Mouse (Mus musculus) heart, embryonic 13.5 days (tissue): ENCODE data around the gene Gne. TPM values are rescaled to one million over a fixed set of nuclear protein-coding genes. Genes with fewer than 3 reads are reported as not detected.

Experiments used
- ATAC-seq: fragments of 200-750 bp; cut with Nextera tagmentation; 2 replicates; pipeline ENCODE4 v1.8.0; 2017; ENCODE audit warnings: moderate TSS enrichment; ENCODE audit not compliant: insufficient number of reproducible peaks, low FRiP score, low TSS enrichment; ENCODE audit errors: extremely low read depth
- H3K27ac ChIP-seq: fragments of 300-500 bp; sonication (generic); replicated peaks from 2 replicates; pipeline ENCODE4 v1.5.1; 2015; ENCODE audit warnings: moderate library complexity, mild to moderate bottlenecking, inconsistent platforms
- H3K27me3 ChIP-seq: fragments of 300-500 bp; sonication (generic); replicated peaks from 2 replicates; pipeline ENCODE4 v1.6.1; 2015; ENCODE audit warnings: mild to moderate bottlenecking, inconsistent platforms
- H3K36me3 ChIP-seq: fragments of 300-500 bp; sonication (generic); 2 replicates; pipeline ENCODE4 v1.6.1; 2015; ENCODE audit warnings: mild to moderate bottlenecking, inconsistent platforms
- H3K4me1 ChIP-seq: fragments of 300-500 bp; sonication (generic); 2 replicates; pipeline ENCODE4 v1.6.1; 2015; ENCODE audit warnings: inconsistent platforms
- H3K4me2 ChIP-seq: fragments of 300-500 bp; sonication (generic); 2 replicates; pipeline ENCODE4 v1.6.1; 2015; ENCODE audit warnings: inconsistent platforms, mild to moderate bottlenecking, moderate library complexity
- H3K4me3 ChIP-seq: fragments of 300-500 bp; sonication (generic); 2 replicates; pipeline ENCODE4 v1.5.1; 2015; ENCODE audit warnings: moderate library complexity, mild to moderate bottlenecking, inconsistent platforms
- H3K9ac ChIP-seq: fragments of 300-500 bp; sonication (generic); 2 replicates; pipeline ENCODE4 v1.6.1; 2015; ENCODE audit warnings: inconsistent platforms, mild to moderate bottlenecking, moderate library complexity
- H3K9me3 ChIP-seq: fragments of 300-500 bp; sonication (generic); 2 replicates; pipeline ENCODE4 v1.6.1; 2016; ENCODE audit warnings: inconsistent platforms
- WGBS: fragments of 180-500 bp; shearing (Covaris S2); methylation state at CpG from one replicate; pipeline ENCODE4 v1.1.7; 2015; ENCODE audit warnings: mixed read lengths; 5-methylcytosine and 5-hydroxymethylcytosine counted together
- polyA plus RNA-seq: library from polyadenylated mRNA; unstranded; fragments of >200 nt; fragmentation: Nextera tagmentation; extraction: Ambion mirVana; gene quantifications from 2 replicates; pipeline ENCODE4 v1.2.1, GENCODE M21; 2015

Gene Gne
- polyA plus RNA-seq, 1 experiment from 2014 or later: 32.6 TPM

GRCm38 (mm10) chr4:44103620-44104019, 19.6 kb upstream of the Gne start:
- H3K9ac ChIP-seq: no peak overlapping the region
- no peak for ATAC-seq
- no peak overlapping the region for H3K4me2 ChIP-seq
- no peaks in the 10 kb centered on the region for H3K27me3 ChIP-seq
- no peaks in the 10 kb centered on the region for H3K9me3 ChIP-seq
- peaks cover 39% of the 10 kb centered on the region for H3K4me1 ChIP-seq
- H3K36me3 ChIP-seq: no peaks in the 10 kb centered on the region
- H3K27ac ChIP-seq: no peak overlapping the region
- WGBS: 85% methylated on average over 8 of the region's 8 CpGs
- no peak overlapping the region for H3K4me3 ChIP-seq

- Histone ChIP-seq H3K4me2 (no peak overlapping the region), H3K27ac (no peak overlapping the region), H3K4me1 (peaks cover 10% of the 10 kb centered on the region), H3K36me3 (no peaks in the 10 kb centered on the region), H3K27me3 (no peaks in the 10 kb centered on the region), H3K9ac (no peak overlapping the region), H3K9me3 (no peaks in the 10 kb centered on the region; the same call in 1 of the 2 replicates), H3K4me3 (no peak overlapping the region)
- WGBS: 36% methylated on average over 11 of the region's 11 CpGs
- no peak for ATAC-seq
These were observed 13.8 kb upstream of the Gne start for GRCm38 (mm10) chr4:44097576-44098335.

- no peak for ATAC-seq
- Histone ChIP-seq H3K36me3 (no peaks in the 10 kb centered on the region), H3K9ac (no peak overlapping the region), H3K4me3 (no peak overlapping the region), H3K27me3 (no peaks in the 10 kb centered on the region), H3K27ac (no peak overlapping the region), H3K9me3 (no peaks in the 10 kb centered on the region; the same call in 1 of the 2 replicates), H3K4me1 (peaks cover 10% of the 10 kb centered on the region), H3K4me2 (no peak overlapping the region)
- 77% methylated on average over 4 of the region's 4 CpGs for WGBS
These were observed 10.5 kb upstream of the Gne start for GRCm38 (mm10) chr4:44094475-44094874.

GRCm38 (mm10) chr4:44092359-44092758, 8.4 kb upstream of the Gne start:
- WGBS: 49% methylated on average over 11 of the region's 11 CpGs
- ATAC-seq: no peak
- H3K4me2 ChIP-seq: no peak overlapping the region
- no peaks in the 10 kb centered on the region for H3K27me3 ChIP-seq
- H3K9me3 ChIP-seq: no peaks in the 10 kb centered on the region
- H3K9ac ChIP-seq: no peak overlapping the region
- H3K36me3 ChIP-seq: no peaks in the 10 kb centered on the region
- no peak overlapping the region for H3K27ac ChIP-seq
- H3K4me1 ChIP-seq: no peaks in the 10 kb centered on the region
- no peak overlapping the region for H3K4me3 ChIP-seq

DNA sequence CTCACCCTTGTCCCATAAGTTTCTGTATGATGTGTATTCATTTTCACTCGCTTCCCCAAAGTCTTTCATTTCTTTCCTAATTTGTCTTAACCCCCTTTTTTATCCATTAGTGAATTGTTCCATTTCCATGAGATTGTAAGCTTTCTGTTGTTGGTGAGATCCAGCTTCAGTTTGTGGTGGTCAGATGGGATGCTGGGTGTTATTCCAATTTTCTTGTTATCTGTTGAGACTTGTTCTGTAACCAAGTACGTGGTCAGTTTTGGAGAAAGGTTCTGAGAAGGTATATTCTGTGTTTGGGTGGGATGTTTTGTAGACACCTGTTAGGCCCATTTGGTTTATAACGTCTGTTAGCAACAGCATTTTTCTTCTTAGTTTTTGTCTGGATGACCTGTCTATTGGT, 1.6 kb upstream of the Gne start:
- 84% methylated on average over 3 of the region's 3 CpGs for WGBS
- Histone ChIP-seq H3K4me1 (peaks cover 4% of the 10 kb centered on the region), H3K4me3 (no peak overlapping the region), H3K4me2 (no peak overlapping the region), H3K27ac (no peak overlapping the region), H3K27me3 (no peaks in the 10 kb centered on the region), H3K9ac (no peak overlapping the region), H3K36me3 (no peaks in the 10 kb centered on the region), H3K9me3 (no peaks in the 10 kb centered on the region)
- ATAC-seq: no peak

GRCm38 (mm10) chr4:44084602-44085325, 787 bp upstream of the Gne start:
- 80% methylated on average over 13 of the region's 13 CpGs for WGBS
- no peaks in the 10 kb centered on the region for H3K9me3 ChIP-seq
- no peaks in the 10 kb centered on the region for H3K27me3 ChIP-seq
- no peaks in the 10 kb centered on the region for H3K36me3 ChIP-seq
- no peak for ATAC-seq
- H3K4me3 ChIP-seq: 0 out of 2 replicates have a peak overlapping the region, but pooled peaks have one; percentile 1
- 0 out of 2 replicates have a peak overlapping the region, but pooled peaks have one; percentile 42 for H3K4me2 ChIP-seq
- H3K4me1 ChIP-seq: peaks cover 4% of the 10 kb centered on the region
- H3K27ac ChIP-seq: no peak overlapping the region
- H3K9ac ChIP-seq: no peak overlapping the region

DNA sequence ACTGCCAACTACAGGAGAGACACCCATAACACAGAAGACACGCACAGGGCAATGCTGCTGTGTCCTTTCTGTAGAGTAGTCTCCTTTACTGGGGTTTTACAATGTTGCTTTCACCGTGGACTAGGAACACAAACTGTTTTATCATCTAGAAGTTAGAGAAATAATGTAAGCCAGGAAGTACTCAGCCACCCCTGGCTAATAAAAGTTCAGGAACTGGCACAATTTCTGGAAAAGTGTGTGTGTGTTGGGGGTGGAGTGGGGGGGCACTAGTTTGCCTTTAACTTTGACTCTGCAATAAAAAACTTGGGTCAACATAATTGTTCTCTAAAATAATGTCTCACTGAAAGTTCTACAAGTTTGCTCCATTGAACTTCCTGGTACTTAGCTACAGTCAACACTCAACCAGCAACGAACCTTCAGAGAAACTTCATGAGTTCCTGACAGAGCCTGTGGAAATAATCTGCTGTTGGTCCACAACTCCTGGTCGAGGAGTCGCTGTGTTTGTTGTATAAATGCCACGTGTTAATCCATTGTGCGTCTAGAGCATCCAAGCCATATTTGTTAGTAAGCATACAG, 5.5 kb downstream of the Gne start:
- Histone ChIP-seq H3K4me2 (no peak overlapping the region), H3K36me3 (no peaks in the 10 kb centered on the region), H3K4me3 (no peak overlapping the region), H3K9me3 (no peaks in the 10 kb centered on the region), H3K27me3 (no peaks in the 10 kb centered on the region), H3K9ac (no peak overlapping the region), H3K27ac (no peak overlapping the region), H3K4me1 (peaks cover 2% of the 10 kb centered on the region; the same call in 1 of the 2 replicates)
- WGBS: 74% methylated on average over 7 of the region's 7 CpGs
- no peak for ATAC-seq

GRCm38 (mm10) chr4:44074422-44074821, 9.6 kb downstream of the Gne start:
- Histone ChIP-seq H3K36me3 (no peaks in the 10 kb centered on the region), H3K27ac (no peak overlapping the region), H3K9me3 (no peaks in the 10 kb centered on the region), H3K27me3 (no peaks in the 10 kb centered on the region), H3K4me1 (peaks cover 30% of the 10 kb centered on the region), H3K9ac (no peak overlapping the region), H3K4me2 (no peak overlapping the region), H3K4me3 (no peak overlapping the region)
- 65% methylated on average over 4 of the region's 4 CpGs for WGBS
- ATAC-seq: no peak

- Histone ChIP-seq H3K4me2 (no peak overlapping the region), H3K27ac (no peak overlapping the region; the same call in 1 of the 2 replicates), H3K9me3 (no peaks in the 10 kb centered on the region), H3K4me1 (peaks cover 36% of the 10 kb centered on the region), H3K36me3 (no peaks in the 10 kb centered on the region), H3K4me3 (no peak overlapping the region), H3K27me3 (no peaks in the 10 kb centered on the region), H3K9ac (no peak overlapping the region; the same call in 1 of the 2 replicates)
- 84% methylated on average over 3 of the region's 3 CpGs for WGBS
- ATAC-seq: no peak
These were observed 10.2 kb downstream of the Gne start for GRCm38 (mm10) chr4:44073799-44074198.

GRCm38 (mm10) chr4:44072873-44073441, 11.0 kb downstream of the Gne start:
- WGBS: 8% methylated on average over 9 of the region's 9 CpGs

More at GRCm38 (mm10) chr4:44072873-44073441, 11.0 kb downstream of the Gne start:
- no peaks in the 10 kb centered on the region for H3K36me3 ChIP-seq
- ATAC-seq: 0 out of 2 replicates have a peak, but pooled peaks have one; percentile 17
- peaks cover 42% of the 10 kb centered on the region for H3K4me1 ChIP-seq
- H3K27me3 ChIP-seq: no peaks in the 10 kb centered on the region
- peak overlapping the region; percentile 96 for H3K4me3 ChIP-seq
- H3K4me2 ChIP-seq: peak overlapping the region; percentile 84
- peak overlapping the region; percentile 94 for H3K9ac ChIP-seq
- peak overlapping the region; percentile 98 for H3K27ac ChIP-seq
- H3K9me3 ChIP-seq: no peaks in the 10 kb centered on the region
